Mouse (Mus musculus) lung, adult 18-20 months (tissue): Measurements from ENCODE around the gene Pik3r1.

Experiments used
- DNase-seq, 2 experiments: peaks; one replicate each; pipeline ENCODE4 v3.0.0; 2022; ENCODE audit warnings: mixed read lengths in 2 of 2

Pik3r1 gene

GRCm38 (mm10) chr13:101766605-101767012 is 1.4 kb downstream of the Pik3r1 start:
- DNase-seq: no peak

- no peak for DNase-seq
Observed at GRCm38 (mm10) chr13:101765976-101766375, 2.0 kb downstream of the Pik3r1 start.

- DNase-seq: no peak
Observed at GRCm38 (mm10) chr13:101764111-101764510, 3.9 kb downstream of the Pik3r1 start.

- DNase-seq: no peak
Observed at GRCm38 (mm10) chr13:101763676-101764075, 4.3 kb downstream of the Pik3r1 start.

- no peak for DNase-seq
Observed at GRCm38 (mm10) chr13:101763149-101763548, 4.9 kb downstream of the Pik3r1 start.

- no peak for DNase-seq
Observed at GRCm38 (mm10) chr13:101761617-101762016, 6.4 kb downstream of the Pik3r1 start.

- DNase-seq: no peak
Observed at GRCm38 (mm10) chr13:101760953-101761352, 7.1 kb downstream of the Pik3r1 start.

- DNase-seq: no peak
Observed at GRCm38 (mm10) chr13:101760001-101760687, 7.9 kb downstream of the Pik3r1 start.

- no peak for DNase-seq
Observed at GRCm38 (mm10) chr13:101759281-101759871, 8.6 kb downstream of the Pik3r1 start.

GRCm38 (mm10) chr13:101757801-101758422 is 10.1 kb downstream of the Pik3r1 start:
- DNase-seq: peak in 1 of 2 experiments; percentile 68

- DNase-seq: no peak
Observed at GRCm38 (mm10) chr13:101755228-101755627, 12.8 kb downstream of the Pik3r1 start.

GRCm38 (mm10) chr13:101753639-101754038 is 14.4 kb downstream of the Pik3r1 start:
- DNase-seq: peak; percentile 87 to 93

GRCm38 (mm10) chr13:101751816-101752215 is 16.2 kb downstream of the Pik3r1 start:
- DNase-seq: no peak

GRCm38 (mm10) chr13:101746012-101746595 is 21.9 kb downstream of the Pik3r1 start:
- DNase-seq: no peak

- no peak for DNase-seq
Observed at GRCm38 (mm10) chr13:101744943-101745342, 23.1 kb downstream of the Pik3r1 start.

- DNase-seq: no peak
Observed at GRCm38 (mm10) chr13:101744053-101744452, 24.0 kb downstream of the Pik3r1 start.

GRCm38 (mm10) chr13:101743247-101743646 is 24.8 kb downstream of the Pik3r1 start:
- no peak for DNase-seq

- no peak for DNase-seq
Observed at GRCm38 (mm10) chr13:101742596-101742995, 25.4 kb downstream of the Pik3r1 start.

GRCm38 (mm10) chr13:101741530-101742309 is 26.3 kb downstream of the Pik3r1 start:
- no peak for DNase-seq

GRCm38 (mm10) chr13:101739732-101740381 is 28.2 kb downstream of the Pik3r1 start:
- DNase-seq: no peak

GRCm38 (mm10) chr13:101738769-101739168 is 29.2 kb downstream of the Pik3r1 start:
- peak in 1 of 2 experiments; percentile 66 for DNase-seq
